Mouse (Mus musculus): Measurements from ENCODE around the gene Ndufb11.

GRCm38 (mm10) chrX:20587968-20588367 is 29.5 kb downstream of the Ndufb11 start:
- no peak for TF ChIP-seq CTCF (IDR thresholded peaks at IDR 0.05; ENCODE audit: extremely low read depth, insufficient read depth, insufficient read length, insufficient replicate concordance)
- TF ChIP-seq POLR2A (IDR thresholded peaks at IDR 0.05; ENCODE audit: low read depth, low read length) = no peak

Data from spleen, adult 2 months (tissue).